Mouse (Mus musculus) layer of hippocampus, adult 18-20 months (tissue): Measurements from ENCODE around the gene Gpx1. TPM values are rescaled to one million over a fixed set of nuclear protein-coding genes. Genes with fewer than 3 reads are reported as not detected.
"Not testable (repeated sequence)": the region's sequence is repeated elsewhere in the genome, so short reads cannot be mapped to it uniquely, and the experiment has no call there.

Source experiments
- DNase-seq, 2 experiments: peaks; one replicate each; pipeline ENCODE4 v3.0.0; 2022; ENCODE audit warnings: low spot score in 2 of 2
- long read RNA-seq: library from polyadenylated mRNA; stranded (forward); transcript quantifications from one replicate; pipeline ENCODE4 v2.0.0, GENCODE M21; 2021
- total RNA-seq, 2 experiments: library from RNA; stranded (reverse); gene quantifications; 2 replicates each; pipeline ENCODE4 v1.2.3; 2021

Gene Gpx1
- 10 to 100 TPM; 58.5 to 70.8 TPM for total RNA-seq
- long read RNA-seq, transcript Gpx1-201 (2 exons, 1,072 nt): major isoform, 31 of 31 reads
- long read RNA-seq, partial matches to known transcripts: 0 of 31 reads
- long read RNA-seq, other reads (novel, unspliced or antisense): 0 of 31 reads

DNA sequence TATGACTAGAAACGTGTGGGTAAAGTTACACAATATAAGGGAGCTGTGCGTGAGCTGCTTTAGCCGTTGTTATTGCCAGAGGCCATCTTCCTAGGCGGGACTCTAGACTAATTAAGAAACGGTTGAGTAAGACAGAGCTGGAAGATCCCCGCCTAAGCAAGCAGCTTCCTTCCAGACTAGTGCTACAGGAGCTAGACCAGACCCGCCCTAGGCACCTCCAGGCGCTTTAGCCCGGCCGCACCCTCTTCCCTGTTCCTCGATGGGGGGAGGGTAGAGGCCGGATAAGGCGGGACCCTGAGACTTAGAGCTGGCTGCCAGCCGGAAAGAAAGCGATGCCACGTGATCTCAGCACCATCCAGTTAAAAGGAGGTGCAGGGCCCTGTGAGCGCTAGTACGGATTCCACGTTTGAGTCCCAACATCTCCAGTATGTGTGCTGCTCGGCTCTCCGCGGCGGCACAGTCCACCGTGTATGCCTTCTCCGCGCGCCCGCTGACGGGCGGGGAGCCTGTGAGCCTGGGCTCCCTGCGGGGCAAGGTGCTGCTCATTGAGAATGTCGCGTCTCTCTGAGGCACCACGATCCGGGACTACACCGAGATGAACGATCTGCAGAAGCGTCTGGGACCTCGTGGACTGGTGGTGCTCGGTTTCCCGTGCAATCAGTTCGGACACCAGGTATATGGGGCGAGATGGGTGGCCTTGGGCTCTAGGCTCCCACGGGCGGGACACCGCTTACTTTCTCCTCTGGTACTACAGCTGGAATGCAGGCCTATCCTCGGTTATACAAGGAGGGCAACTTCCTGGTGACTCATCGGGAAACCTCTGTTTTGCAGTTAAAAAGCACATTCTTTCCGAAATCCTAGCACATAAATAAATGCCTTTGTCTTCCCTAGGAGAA, at the start of gene Gpx1:
TSS of gene Gpx1 (plus strand) at position 18 of the 896 bp plus-strand sequence.
- peak; percentile 70 to 86 for DNase-seq

GRCm38 (mm10) chr9:108289347-108289746, 49.4 kb upstream of the Gpx1 start:
- DNase-seq: no peak

DNA sequence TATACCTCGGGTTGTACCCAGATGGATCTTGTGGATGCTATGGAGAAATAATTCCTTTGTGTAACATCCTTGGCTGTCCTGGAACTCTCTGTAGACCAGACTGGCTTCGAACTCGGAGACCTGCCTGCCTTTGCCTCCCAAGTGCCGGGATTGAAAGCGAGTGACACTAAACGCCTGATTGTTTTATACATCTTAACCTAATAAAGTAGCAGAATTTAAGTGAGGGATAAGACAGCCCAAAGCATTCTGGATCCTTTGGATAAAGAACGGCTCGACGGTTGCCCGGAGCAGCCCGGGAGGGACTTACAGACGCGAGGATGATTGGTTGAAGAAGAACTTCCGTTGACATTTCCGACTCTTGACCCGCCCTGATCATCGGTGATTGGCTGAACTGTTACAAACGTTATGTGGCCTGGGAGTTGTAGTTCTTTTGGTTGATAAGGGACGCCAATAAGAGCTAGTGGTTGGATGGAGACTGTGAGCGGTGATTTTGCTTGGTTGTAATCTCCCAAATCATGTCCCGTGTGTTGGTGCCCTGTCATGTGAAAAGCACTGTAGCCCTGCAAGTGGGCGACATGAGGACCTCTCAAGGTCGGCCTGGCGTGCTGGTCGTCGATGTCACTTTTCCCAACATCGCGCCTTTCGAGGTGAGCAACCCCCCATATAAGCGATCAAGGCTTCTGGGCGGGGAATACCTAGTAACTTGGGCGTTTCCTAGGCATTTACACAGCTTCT, 48.5 kb upstream of the Gpx1 start, which contains the start of gene Nicn1:
TSS of gene Nicn1 (plus strand) at position 414 of the 735 bp plus-strand sequence.
- DNase-seq: peak; percentile 91 to 98

- DNase-seq: no peak
These were observed 47.9 kb upstream of the Gpx1 start for GRCm38 (mm10) chr9:108290773-108291172.

- no peak for DNase-seq
These were observed 42.0 kb upstream of the Gpx1 start, which contains the start of gene Amt for GRCm38 (mm10) chr9:108296453-108297355. TSS of gene Amt (plus strand) at chr9:108296853.

DNA sequence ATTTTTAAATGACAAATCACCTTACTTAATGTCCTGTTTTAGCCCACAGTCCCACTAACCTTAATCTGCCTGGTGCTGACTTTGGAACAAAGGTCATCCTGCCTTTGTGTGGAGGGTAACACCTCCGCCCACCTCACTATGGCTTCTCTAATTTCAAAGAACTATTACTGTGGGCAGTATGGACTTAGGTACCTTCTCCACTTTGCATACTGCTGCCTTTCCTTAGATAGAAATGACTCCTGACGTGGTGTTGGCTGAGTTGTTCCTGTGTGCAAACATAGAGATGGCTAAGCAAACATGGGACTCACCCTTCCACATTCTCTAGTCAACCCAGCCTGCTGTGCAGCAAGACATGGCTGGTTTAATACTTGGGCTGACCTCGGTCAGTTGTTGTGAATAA, 36.9 kb upstream of the Gpx1 start:
- DNase-seq: no peak

GRCm38 (mm10) chr9:108304716-108305115, 34.0 kb upstream of the Gpx1 start:
- no peak for DNase-seq

DNA sequence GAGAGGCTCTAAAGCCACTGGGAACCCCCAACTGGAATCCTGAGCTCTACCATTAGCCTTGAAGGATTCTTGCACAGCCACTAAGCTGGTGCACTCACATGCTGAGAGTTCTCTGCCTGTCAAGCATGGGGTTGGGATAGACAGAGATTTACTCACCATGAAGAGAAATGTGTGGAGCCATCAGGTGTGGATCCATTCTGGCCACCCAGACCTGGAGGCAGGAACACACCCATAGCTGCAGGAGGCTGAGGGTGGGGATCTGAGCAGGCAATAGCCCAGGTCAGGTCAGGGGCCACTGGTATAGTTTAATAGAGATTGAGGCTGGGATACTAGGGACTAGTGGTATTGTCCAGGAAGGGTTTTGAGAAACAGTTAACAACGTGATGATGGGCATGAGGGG, 33.5 kb upstream of the Gpx1 start:
- DNase-seq: no peak

DNA sequence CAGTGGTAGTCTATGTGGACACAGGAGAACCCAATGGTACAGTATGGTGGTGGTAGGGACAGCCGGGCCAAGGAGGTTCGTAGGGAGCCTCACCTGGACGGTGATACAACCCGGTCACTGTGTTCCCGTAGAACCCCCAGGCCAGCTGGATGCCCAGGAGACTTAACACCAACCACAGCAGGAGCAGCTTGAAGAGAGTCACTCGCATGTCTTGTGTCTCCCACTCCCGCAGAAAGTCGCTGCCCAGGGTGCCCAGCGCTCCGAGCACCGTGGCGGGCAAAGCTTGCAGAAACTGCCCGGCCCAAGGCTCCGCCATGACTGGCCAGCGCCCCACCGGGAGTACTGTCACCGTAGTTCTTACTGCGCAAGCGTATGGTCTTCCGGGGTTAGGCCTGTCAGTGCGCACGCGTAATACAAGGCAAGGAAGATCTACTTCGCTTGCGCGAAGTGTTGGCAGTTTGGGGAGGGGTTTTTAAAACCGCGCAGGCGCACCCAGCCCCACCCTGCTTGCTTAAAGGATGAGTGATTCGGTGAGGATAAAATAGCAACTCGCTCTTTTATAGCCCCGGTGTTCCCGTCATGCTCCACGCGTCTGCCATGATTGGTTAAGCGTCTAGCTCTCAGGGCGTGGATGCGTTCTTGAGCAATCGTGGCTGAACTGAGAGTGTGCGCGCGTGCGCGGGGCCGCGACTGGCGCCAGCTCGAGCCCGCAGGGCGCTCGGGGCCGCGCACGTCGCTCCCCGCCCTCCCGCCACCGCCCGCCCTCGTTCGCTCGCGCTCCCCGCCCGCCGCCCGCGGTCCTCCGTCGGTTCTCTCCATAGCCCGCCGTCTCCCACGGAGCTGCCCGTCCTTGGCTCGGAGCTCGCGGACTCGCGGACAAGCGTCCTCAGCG, 32.8 kb upstream of the Gpx1 start, which contains the start of the genes Rhoa and Tcta:
TSS of gene Rhoa (plus strand) at position 501 of the 892 bp plus-strand sequence.
TSS of gene Tcta (minus strand) at position 532 of the 892 bp plus-strand sequence.
- peak; percentile 99 to 100 for DNase-seq

DNA sequence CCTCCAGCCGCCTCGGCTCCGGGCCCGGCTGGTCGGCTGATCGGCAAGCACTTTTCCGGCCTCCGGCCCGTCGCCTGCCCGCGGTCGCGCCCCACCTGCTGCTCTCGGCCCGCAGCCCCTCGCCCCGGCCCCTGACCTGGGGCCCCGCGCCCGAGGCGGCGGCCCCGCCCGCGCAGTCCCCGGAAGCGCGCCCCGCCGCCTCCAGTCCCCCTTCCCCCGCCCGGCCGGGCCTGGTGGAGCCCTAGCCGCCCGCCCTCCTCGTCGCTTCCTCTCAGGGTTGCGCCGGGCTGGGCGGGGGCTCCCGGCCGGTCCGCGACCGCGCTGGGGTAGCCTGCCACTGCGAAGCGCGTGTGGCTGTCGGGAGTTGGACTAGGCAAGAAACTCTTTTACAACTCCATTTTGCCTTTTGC, 32.1 kb upstream of the Gpx1 start:
- peak in 1 of 2 experiments; percentile 58 for DNase-seq

DNA sequence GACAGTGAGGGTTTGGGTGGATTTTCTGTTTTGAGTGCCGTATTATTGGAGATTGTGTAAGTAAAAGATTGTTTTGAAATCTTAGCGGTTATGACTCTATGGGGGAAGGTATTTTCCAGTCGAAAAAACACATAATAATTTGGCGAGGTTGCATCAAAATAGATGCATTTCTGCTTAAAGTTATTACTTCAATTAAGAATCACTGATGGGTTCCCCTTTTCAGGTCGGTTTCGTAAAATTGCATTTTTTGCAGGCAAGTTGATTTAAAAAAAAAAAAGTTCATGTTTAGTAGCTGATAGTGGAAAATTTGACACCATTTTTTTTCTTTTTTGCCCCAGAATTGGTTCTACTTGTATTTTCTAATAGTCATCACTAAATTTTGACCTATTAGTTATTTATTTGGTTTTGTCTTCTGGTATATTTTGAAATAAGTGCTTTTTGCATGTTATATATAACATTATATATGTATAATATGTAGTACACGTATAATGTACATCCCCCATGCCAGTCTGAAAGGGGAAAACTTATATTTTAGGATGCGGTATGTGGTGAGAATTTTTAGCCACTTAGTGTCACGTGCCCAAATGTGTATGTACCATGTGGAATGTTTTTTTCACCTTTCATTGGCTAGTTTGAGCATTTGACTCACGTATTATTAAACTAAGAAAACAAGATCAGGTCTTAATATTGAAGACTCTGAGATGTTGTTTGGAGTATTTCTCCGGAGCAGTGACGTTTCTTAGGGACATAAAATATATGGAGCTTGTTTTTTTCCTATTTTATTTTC, 31.5 kb upstream of the Gpx1 start:
- DNase-seq: no peak

GRCm38 (mm10) chr9:108308141-108308540, 30.6 kb upstream of the Gpx1 start:
- no peak for DNase-seq

DNA sequence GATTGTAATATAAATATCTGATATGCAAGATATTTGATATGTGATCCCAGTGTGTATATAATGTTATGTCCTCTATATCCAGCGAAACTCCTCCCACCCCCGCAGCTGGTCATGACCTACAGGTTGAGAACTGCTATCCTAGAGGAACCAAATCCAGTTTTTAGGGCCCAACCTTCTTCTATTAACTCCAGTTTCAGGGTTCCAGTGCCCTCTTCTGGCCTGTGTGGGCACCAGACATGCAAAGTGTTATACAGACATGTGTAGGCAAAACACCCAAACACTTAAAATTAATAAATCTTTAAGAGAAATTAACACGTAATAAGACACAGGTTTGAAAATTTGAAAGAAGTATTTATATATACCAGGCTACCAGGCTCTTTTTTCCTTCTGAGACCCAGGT, 21.1 kb upstream of the Gpx1 start:
- DNase-seq: no peak

DNA sequence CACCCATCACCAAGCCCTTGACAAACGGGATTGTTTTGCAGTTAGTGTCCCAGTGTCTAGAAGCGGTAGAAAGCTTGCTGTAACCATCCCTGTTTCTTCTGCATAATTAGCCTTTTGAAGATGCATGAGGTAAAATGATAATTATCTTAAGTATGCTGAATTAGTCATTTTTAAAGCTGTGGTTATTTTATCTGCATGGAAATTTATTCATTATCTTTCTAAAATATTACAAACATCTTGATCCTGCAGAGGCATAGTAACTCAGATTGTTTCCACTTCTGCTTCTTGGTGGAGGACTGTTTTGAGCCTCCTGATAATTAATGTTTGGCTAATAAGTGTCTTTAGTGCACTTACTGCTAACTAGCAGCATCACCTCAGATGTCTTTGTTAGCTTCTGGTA, 20.2 kb upstream of the Gpx1 start:
- DNase-seq: no peak

- not testable (repeated sequence) for DNase-seq
These were observed 16.6 kb upstream of the Gpx1 start for GRCm38 (mm10) chr9:108322054-108322453.

GRCm38 (mm10) chr9:108324784-108325183, 13.9 kb upstream of the Gpx1 start:
- DNase-seq: peak in 1 of 2 experiments; percentile 33

GRCm38 (mm10) chr9:108325811-108326210, 12.9 kb upstream of the Gpx1 start:
- DNase-seq: no peak

DNA sequence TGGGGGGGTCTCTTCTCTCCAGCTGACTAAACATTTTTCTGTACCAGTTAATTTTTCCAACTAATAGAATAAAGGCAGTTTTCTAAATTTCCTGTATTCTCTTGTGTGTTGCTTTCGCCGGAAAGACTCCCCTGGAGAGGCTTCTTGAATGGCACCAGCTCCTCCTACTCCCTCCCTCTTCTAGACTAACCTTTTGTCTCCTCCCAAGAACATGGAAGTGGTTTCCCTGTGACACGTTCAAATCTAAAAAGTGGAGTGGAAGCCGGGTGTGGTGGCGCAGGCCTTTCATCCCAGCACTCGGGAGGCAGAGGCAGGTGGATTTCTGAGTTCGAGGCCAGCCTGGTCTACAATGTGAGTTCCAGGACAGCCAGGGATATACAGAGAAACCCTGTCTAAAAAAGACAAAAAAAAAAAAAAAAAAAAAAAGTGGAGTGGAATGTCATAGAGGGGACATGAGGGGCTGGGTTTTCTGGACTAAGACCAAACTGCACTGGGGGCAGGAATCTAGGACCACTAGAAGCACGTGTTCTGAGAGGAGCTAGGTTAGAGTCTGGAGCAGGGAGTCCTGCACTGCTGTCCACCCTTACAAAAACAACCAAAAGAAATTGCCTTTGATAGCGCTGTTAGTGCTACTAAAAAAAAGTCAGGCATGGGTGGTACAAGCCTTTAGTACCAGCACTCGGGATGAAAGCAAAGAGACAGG, 704 bp upstream of the Gpx1 start:
- no peak for DNase-seq
